Mouse (Mus musculus) urinary bladder, postnatal 25 days (tissue): ENCODE measurements at regions not wholly inside any gene's neighbourhood (a gene's known extent, or its start where the extent isn't known, plus 50 kb on each side); places are given as distances from the start of the nearest gene placed in this dataset.

Experiments
- DNase-seq: peaks from one replicate; pipeline ENCODE4 v3.0.0; 2022; ENCODE audit warnings: low spot score

- no peak for DNase-seq
These were observed 337.9 kb upstream of the Eif4g2 start for GRCm38 (mm10) chr7:111420698-111421097.

DNA sequence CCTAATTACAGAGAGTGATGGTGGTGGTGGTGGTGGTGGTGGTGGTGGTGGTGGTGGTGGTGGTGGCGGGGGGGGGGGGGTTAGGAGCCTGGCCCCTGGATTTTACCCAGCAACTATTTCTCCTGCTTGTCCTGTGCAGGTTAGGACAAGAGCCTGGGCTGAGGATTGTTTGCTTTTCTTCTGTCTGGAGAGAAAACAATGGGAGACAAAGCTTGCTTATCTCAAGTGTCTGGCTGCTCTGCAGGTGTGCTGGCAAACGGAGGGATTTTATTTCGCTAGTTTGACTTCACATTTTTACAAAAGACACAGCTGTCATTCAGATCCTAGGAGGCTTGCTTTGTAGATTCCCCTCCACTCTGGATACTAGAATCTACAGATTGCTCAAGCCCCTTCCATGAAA, 334.9 kb upstream of the Eif4g2 start:
- DNase-seq = no peak

DNA sequence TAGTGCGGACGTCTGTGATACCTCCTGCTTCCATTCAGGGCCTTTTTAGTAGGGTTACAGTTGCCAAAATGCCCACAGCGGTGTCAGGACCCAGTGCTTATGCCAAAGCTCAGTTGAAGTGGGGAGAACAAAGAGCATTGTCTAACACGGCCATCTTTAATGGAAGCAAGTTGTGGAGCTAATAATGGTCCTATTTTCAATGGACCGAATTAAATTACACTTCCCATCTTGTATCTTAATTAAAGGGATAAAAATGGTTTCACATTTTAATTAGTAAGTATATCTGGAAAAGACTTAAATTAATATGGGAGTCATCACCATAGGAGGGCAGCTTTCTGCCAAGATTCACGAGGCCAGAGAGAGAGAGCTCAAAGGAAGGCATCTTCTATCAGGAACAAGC, 333.2 kb upstream of the Eif4g2 start:
- no peak for DNase-seq

- no peak for DNase-seq
These were observed 330.9 kb upstream of the Eif4g2 start for GRCm38 (mm10) chr7:111413745-111414144.

- no peak for DNase-seq
These were observed 330.1 kb upstream of the Eif4g2 start for GRCm38 (mm10) chr7:111412957-111413356.

GRCm38 (mm10) chr7:111411386-111411960, 328.6 kb upstream of the Eif4g2 start:
- no peak for DNase-seq

DNA sequence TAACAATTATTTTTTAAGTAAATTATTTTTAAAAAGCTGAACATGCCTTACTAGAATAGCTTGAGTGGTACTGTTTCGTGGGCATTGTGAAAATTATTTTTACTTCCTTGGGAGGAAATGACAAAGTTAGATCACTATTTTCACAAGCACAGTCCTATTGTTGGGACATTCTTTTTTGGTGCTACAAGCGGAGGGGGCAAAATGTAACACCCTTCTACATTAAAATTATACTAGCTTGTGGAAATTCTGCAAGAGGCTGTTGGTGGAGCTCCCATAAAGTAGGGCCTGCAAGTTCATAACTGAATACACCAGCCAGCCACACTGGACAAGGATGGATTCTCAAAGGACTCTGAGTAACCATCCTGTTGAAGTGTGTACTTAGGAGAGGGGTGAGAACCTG, 313.1 kb upstream of the Eif4g2 start:
- DNase-seq = no peak

DNA sequence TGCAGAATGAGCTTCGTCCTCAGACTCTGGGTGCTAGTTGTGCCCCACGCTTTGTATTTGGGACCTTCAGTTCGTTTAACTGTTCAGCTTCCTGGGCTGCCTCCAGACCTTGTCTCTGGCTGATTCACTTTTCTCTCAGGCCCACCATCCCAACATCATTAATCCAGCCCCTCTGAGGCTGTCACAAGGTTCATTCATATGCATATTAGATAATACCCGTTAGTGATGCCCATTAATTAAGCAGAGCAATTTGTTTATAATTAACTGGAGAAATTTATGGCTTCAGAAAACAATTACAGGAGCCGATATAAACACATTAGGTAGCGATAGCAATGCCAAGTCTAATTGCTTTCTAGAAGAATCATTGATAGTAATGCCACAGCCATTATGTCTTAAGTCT, 312.3 kb upstream of the Eif4g2 start:
- no peak for DNase-seq

- no peak for DNase-seq
These were observed 311.0 kb upstream of the Eif4g2 start for GRCm38 (mm10) chr7:111393846-111394245.

GRCm38 (mm10) chr7:111389690-111390089, 306.9 kb upstream of the Eif4g2 start:
- DNase-seq = no peak

DNA sequence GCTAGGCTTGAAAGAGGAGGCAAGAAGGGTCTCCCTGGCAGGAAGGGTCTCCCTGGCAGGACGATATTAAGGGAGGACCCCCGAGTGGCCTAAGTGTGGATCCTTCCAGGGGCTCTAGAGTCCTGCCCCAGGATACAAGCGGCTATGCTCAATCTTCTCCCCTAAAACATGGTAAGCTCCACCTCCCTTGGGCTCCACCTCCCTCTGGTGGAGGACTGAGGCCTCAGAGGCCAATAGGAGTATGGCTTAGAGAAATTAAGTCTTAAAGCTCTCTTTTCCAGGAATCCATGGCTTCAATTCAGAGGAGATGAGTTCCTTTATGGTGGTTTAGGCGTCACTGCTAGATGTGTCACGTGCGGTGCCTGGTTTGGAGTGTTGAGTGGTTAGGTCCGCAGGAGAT, 291.7 kb upstream of the Eif4g2 start:
- DNase-seq = no peak

DNA sequence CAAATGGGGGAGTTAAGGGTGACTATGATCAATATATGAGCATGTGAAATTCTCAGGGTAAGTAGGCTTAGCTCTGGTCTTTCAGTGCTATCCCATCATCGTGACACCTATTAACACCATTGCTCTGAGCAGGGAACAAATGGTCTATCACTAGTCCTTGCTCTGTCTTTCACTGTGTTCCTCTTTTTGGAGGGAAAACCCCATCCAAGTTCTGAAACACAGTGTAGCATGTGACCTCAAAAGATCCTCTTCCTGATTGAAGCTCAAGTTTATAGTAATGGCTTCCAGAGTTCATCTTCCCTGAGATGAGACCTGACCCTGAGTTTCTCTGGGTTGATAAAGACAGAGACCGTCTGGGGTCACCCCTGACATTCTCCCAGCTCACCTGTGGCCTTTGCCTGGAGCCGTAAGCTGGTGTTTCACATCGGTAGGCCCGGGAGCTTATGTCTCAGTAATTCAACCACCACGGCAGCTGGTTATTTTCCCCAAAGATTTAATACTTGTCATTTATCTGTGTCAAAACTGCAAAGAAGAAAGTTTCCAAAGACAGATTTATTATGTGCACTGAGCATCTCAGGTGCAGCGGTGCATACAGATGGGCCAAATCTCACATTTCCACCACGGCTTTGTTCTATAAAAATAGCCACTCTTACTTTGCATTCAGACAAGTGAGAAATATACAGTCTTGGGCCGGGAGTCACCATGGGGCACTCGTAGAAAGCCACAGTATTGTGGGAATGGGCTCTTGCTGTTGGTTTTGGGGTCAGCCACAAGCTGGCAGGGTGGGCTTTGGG, 290.7 kb upstream of the Eif4g2 start:
- DNase-seq = no peak

DNA sequence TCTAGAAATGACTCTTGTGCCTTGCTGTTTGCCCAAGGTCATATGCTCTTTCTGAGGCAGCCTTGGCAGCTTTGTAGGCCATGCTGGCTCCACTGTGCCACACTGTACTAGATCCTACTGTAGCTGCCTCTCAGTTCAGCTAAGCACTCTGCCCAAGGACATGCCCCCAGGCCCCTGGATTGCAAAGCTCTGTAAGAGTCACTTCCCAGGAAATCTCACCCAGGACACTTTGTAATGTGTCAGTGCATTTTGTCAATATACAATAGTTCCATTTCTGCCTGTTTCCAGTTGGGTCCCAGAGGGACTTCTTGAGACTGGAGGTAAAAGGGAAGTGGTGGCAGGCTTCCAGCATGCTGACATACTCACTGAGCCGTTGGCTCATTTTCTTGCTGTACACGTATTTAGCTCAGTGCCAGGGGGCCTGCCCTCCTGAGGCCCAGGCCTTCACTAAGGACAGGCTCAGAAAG, 287.6 kb upstream of the Eif4g2 start:
- DNase-seq = no peak

DNA sequence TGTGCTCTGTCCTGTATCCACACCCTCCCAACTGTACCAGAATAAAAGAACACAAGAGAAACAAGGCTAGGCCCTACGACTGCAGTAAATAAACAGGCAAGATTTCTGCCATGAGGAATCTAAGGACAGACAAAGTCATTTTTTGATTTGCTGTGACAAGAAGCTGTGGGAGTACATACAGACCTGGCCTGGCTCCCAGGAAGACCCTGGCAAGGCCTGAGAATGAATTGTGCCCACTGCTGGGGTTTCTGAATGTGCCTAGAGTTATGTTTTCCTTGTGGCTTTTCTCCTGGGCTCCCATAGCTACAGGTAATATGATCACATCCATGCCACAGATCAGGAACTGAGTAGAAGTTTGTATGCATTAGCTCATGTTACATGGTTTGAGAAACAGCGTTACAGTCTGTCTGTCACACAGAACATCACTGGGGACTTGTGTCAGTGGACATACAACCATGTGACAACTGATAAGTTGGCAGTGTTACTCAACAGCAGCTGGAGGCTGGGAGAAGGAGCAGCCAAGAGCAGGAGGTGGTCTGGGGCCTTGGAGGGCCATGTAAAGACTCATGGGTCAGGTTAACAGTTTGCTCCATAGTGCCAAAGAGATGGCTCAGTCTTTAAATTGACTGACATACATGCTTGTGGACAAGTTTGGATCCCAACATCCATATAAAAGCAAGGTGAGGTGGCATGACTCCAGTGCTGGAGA, 285.6 kb upstream of the Eif4g2 start:
- no peak for DNase-seq

DNA sequence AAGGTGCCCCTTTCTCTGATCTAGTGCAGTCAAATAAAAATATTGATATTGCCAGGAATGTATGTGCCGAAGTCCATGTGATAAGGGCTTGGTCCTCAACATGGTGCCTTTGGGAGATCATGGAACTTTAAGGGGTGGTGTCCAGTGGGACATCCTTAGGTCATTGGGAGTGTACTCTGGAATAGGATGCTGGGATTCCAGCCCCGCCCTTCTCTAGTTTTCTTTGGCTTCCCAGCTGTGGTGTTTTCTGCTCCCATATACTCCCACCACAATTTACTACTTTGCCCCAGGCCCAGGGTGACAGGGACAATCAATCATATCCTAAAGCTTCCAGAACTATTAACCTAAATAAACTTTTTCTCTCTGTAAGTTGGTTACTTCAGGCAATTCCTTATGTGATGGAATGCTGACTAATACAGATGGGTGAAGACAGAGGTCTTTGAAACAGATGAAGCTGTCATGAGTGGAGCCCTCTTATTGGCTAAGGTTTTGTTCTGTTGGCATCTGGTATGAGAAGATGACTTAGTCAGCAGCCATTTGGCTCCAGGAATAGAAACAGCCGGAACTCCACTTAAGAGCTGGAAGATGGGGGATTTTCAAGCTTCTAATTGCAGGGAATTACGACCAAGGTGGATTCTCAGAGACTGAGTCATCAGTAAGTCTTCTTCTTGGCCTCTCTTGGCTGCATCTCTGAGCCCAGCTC, 284.3 kb upstream of the Eif4g2 start:
- no peak for DNase-seq

GRCm38 (mm10) chr7:111365384-111365783, 282.6 kb upstream of the Eif4g2 start:
- DNase-seq = no peak

DNA sequence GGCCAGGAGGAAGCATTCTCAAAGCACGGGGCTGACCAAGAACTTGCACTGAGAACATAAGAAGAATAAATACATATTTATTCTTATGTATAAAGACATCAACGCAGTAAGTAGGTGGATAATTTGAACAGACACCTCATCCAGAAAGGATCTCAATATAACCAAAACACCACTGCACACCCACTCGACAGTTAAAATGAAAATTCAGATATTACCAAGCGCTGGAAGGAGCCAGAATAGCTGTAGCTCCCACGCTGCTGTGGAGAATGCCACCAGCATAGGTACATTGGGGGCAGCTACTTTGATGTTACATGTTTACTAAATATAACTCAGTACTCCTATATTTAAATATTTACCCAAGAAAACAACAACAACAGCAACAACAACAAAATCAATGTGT, 280.4 kb upstream of the Eif4g2 start:
- DNase-seq = no peak

DNA sequence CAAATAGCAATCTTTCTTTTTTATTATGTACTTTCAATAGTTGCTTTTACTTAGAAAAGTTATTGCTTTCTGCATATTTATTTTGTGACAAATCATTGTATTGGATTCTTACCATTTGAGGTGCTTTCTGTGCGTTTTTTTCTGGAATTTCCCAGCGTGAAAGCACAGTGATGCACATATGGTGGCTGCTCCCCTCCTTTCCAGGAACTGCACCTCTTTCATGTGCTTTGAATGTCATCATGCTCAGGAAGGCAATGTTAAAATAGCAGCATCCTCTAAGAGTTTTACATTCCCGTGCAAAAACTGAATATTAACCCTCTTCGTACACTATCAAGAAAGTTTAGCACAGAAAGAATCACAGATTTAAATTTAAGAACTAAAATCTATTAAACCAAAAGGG, 279.8 kb upstream of the Eif4g2 start:
- no peak for DNase-seq

- no peak for DNase-seq
These were observed 272.3 kb upstream of the Eif4g2 start for GRCm38 (mm10) chr7:111355088-111355656.

GRCm38 (mm10) chr7:111354066-111354465, 271.2 kb upstream of the Eif4g2 start:
- DNase-seq = no peak

- no peak for DNase-seq
These were observed 269.3 kb upstream of the Eif4g2 start for GRCm38 (mm10) chr7:111352176-111352575.

DNA sequence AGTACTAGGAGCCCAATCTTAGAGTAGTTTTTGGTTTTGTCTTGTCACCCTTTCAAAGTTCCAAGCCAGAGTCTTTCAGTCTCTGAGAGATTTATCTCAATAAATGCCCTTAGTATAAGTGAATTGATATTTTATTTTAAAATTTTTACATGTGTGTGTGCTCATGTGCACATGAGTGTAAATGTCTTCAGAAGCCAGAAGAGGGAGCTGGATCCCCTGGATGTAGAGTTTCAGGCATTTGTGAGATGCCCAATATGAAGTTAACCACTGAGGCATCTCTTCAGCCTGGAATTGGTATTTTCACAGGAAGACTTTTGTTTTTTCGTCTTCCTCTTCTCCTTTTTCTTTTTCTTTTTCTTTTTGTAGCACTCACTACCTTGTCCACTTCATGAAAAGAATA, 262.3 kb upstream of the Eif4g2 start:
- no peak for DNase-seq
